Mouse (Mus musculus) liver, embryonic 15.5 days (tissue): ENCODE measurements around the gene Atp5g1. TPM values are rescaled to one million over a fixed set of nuclear protein-coding genes. Genes with fewer than 3 reads are reported as not detected.

Experiments
- ATAC-seq: fragments of 200-750 bp; cut with Nextera tagmentation; 2 replicates; pipeline ENCODE4 v1.8.0; 2017; ENCODE audit warnings: moderate number of reproducible peaks, mild to moderate bottlenecking, moderate library complexity; ENCODE audit not compliant: insufficient read depth
- H3K27ac ChIP-seq: fragments of 300-500 bp; sonication (generic); replicated peaks from 2 replicates; pipeline ENCODE4 v1.5.1; 2015; ENCODE audit warnings: mild to moderate bottlenecking, inconsistent platforms
- H3K27me3 ChIP-seq: fragments of 300-500 bp; sonication (generic); 2 replicates; pipeline ENCODE4 v1.6.1; 2015; ENCODE audit warnings: mild to moderate bottlenecking, inconsistent platforms
- H3K36me3 ChIP-seq: fragments of 300-500 bp; sonication (generic); replicated peaks from 2 replicates; pipeline ENCODE4 v1.6.1; 2015; ENCODE audit warnings: moderate library complexity, mild to moderate bottlenecking, inconsistent platforms
- H3K4me1 ChIP-seq: fragments of 300-500 bp; sonication (generic); replicated peaks from 2 replicates; pipeline ENCODE4 v1.6.1; 2015; ENCODE audit warnings: inconsistent platforms
- H3K4me2 ChIP-seq: fragments of 300-500 bp; sonication (generic); 2 replicates; pipeline ENCODE4 v1.6.1; 2015; ENCODE audit warnings: moderate library complexity, mild to moderate bottlenecking, inconsistent platforms
- H3K4me3 ChIP-seq: fragments of 300-500 bp; sonication (generic); replicated peaks from 2 replicates; pipeline ENCODE4 v1.5.1; 2015; ENCODE audit warnings: mild to moderate bottlenecking, inconsistent platforms
- H3K9ac ChIP-seq: fragments of 300-500 bp; sonication (generic); 2 replicates; pipeline ENCODE4 v1.6.1; 2015; ENCODE audit warnings: moderate library complexity, mild to moderate bottlenecking, inconsistent platforms
- H3K9me3 ChIP-seq: fragments of 300-500 bp; sonication (generic); replicated peaks from 2 replicates; pipeline ENCODE4 v1.6.1; 2016; ENCODE audit warnings: inconsistent platforms
- WGBS: fragments of 180-500 bp; shearing (Covaris S2); methylation state at CpG from one replicate; pipeline ENCODE4 v1.1.7; 2015; ENCODE audit warnings: mixed read lengths; ENCODE audit not compliant: insufficient replicate concordance; 5-methylcytosine and 5-hydroxymethylcytosine counted together
- polyA plus RNA-seq: library from polyadenylated mRNA; unstranded; fragments of >200 nt; fragmentation: Nextera tagmentation; extraction: Ambion mirVana; gene quantifications from 2 replicates; pipeline ENCODE4 v1.2.1, GENCODE M21; 2015

Atp5g1 gene
- polyA plus RNA-seq, 1 experiment from 2014 or later, result 466 TPM

GRCm38 (mm10) chr11:96046028-96046427, 29.4 kb downstream of the Atp5g1 start:
- no peak overlapping the region for H3K27ac ChIP-seq
- H3K27me3 ChIP-seq, result no peaks in the 10 kb centered on the region
- H3K4me1 ChIP-seq, result peaks cover 9% of the 10 kb centered on the region; the same call in 1 of the 2 replicates
- H3K9ac ChIP-seq, result no peak overlapping the region
- no peak for ATAC-seq
- H3K36me3 ChIP-seq, result peaks cover 89% of the 10 kb centered on the region
- no peaks in the 10 kb centered on the region for H3K9me3 ChIP-seq
- WGBS, result 74% methylated on average over 8 of the region's 8 CpGs
- H3K4me3 ChIP-seq, result no peak overlapping the region
- no peak overlapping the region for H3K4me2 ChIP-seq

DNA sequence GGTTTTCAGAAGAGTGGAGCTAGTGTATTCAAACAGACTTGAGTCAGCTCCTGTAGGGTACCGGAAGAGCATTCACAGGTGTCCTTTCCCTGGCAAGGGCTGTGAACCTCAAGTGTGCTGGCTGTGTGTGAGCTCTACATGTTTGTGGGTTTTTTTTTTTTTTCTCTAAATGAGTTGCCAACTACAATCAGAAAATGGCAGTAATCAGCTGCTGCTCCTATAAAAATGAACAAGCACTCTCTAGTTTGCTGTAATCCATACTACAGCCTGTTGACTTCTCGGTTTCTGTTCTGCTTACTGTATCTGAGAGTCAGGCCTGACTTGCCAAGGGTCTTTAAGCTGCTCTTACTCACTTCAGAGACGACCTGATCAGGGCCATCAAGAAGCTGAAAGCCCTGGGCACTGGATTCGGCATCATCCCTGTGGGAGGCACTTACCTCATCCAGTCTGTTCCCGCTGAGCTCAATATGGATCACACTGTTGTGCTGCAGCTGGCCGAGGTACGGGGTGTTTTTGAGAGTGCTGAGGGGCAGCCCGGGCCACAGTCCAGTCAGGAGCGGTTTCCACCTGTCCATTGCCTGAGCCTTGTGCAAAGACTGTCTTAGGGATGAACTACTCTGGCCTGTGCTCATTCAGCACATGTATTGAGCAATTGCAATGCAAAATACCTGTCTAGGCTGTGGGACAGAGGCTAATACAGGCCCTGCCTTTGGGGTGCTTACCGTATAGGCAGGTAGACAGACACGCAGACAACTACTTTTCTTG, 30.5 kb downstream of the Atp5g1 start:
- WGBS, result 80% methylated on average over 11 of the region's 11 CpGs

GRCm38 (mm10) chr11:96038560-96038959, 36.9 kb downstream of the Atp5g1 start:
- Histone ChIP-seq H3K4me1 (peaks cover 42% of the 10 kb centered on the region), H3K36me3 (peaks cover 49% of the 10 kb centered on the region), H3K4me2 (no peak overlapping the region), H3K9ac (no peak overlapping the region), H3K27me3 (no peaks in the 10 kb centered on the region), H3K4me3 (no peak overlapping the region), H3K9me3 (no peaks in the 10 kb centered on the region), H3K27ac (no peak overlapping the region)
- 24% methylated on average over 1 of the region's 1 CpGs for WGBS
- ATAC-seq, result no peak; the same call in 1 of the 2 replicates

More for the DNA sequence above, 30.5 kb downstream of the Atp5g1 start:
- Histone ChIP-seq H3K9ac (no peak overlapping the region), H3K4me3 (no peak overlapping the region), H3K4me1 (peaks cover 9% of the 10 kb centered on the region; the same call in 1 of the 2 replicates), H3K27ac (no peak overlapping the region), H3K36me3 (peaks cover 88% of the 10 kb centered on the region), H3K9me3 (no peaks in the 10 kb centered on the region), H3K4me2 (no peak overlapping the region), H3K27me3 (no peaks in the 10 kb centered on the region)
- no peak for ATAC-seq

DNA sequence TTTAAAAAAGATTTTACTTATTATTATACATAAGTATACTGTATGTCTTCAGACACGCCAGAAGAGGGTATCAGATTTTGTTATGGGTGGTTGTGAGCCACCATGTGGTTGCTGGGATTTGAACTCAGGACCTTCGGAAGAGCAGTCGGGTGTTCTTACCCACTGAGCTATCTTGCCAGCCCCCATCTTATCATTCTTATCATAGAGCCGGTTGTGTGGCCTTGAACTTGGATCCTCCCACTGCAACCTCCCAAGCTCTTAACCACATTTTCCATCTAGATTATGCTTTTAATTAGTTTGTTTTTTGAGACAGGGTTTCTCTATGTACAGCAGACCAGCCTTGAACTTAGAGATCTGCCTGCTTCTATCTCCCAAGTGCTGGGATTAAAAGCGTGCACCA, 38.0 kb downstream of the Atp5g1 start:
- no peak overlapping the region for H3K4me2 ChIP-seq

DNA sequence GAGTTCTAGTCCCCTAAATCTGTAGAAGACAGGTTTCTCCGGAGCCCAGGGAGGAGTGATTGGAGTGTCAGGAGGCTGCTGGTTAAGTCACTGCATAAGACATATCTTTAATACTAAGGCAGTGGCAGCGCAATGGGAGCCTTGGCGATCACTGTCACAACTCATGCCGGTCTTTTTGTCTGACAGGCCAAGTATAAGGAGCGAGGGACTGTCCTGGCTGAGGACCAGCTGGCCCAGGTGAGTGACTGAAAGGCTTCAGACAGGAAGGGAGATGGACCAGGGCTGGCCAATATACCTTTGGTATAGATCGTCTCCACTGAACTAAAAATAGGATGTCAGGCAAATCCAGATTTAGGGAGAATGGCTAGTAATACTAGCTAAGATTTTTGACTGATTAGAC, 40.3 kb downstream of the Atp5g1 start:
- Histone ChIP-seq H3K27ac (peak overlapping the region; percentile 64), H3K9me3 (no peaks in the 10 kb centered on the region), H3K4me1 (peaks cover 47% of the 10 kb centered on the region), H3K4me2 (peak overlapping the region; percentile 86), H3K4me3 (peak overlapping the region; percentile 86), H3K9ac (peak overlapping the region; percentile 78), H3K36me3 (peaks cover 20% of the 10 kb centered on the region), H3K27me3 (no peaks in the 10 kb centered on the region)
- ATAC-seq, result peak; percentile 36; the same call in 1 of the 2 replicates
- 4% methylated on average over 6 of the region's 6 CpGs for WGBS

More for the DNA sequence above, 38.0 kb downstream of the Atp5g1 start:
- Histone ChIP-seq H3K4me3 (no peak overlapping the region), H3K4me1 (peaks cover 42% of the 10 kb centered on the region), H3K27ac (no peak overlapping the region), H3K27me3 (no peaks in the 10 kb centered on the region), H3K36me3 (peaks cover 39% of the 10 kb centered on the region), H3K9me3 (no peaks in the 10 kb centered on the region), H3K9ac (no peak overlapping the region)
- WGBS, result 48% methylated on average over 5 of the region's 5 CpGs
- ATAC-seq, result no peak

- ATAC-seq, result peak; percentile 79
- H3K4me1 ChIP-seq, result peaks cover 47% of the 10 kb centered on the region
- H3K9ac ChIP-seq, result peak within 1 kb of the TSS; percentile 78
- peak within 1 kb of the TSS; percentile 86 for H3K4me2 ChIP-seq
- H3K36me3 ChIP-seq, result peaks cover 18% of the 10 kb centered on the region
- no peaks in the 10 kb centered on the region for H3K27me3 ChIP-seq
- WGBS, result under 1% methylated on average over 29 of the region's 29 CpGs
- H3K9me3 ChIP-seq, result no peaks in the 10 kb centered on the region
- peak within 1 kb of the TSS; percentile 64 for H3K27ac ChIP-seq
- peak within 1 kb of the TSS; percentile 86 for H3K4me3 ChIP-seq
These were observed 40.8 kb downstream of the Atp5g1 start, which contains the start of gene Snf8 for GRCm38 (mm10) chr11:96034596-96035052. TSS of gene Snf8 (plus strand) at chr11:96034885.

GRCm38 (mm10) chr11:96034116-96034515, 41.4 kb downstream of the Atp5g1 start:
- Histone ChIP-seq H3K27ac (peak overlapping the region; percentile 64), H3K9me3 (no peaks in the 10 kb centered on the region), H3K36me3 (peaks cover 14% of the 10 kb centered on the region), H3K4me3 (peak overlapping the region; percentile 86), H3K4me1 (peaks cover 47% of the 10 kb centered on the region), H3K4me2 (peak overlapping the region; percentile 86), H3K9ac (peak overlapping the region; percentile 78; the same call in 1 of the 2 replicates), H3K27me3 (no peaks in the 10 kb centered on the region)
- WGBS, result 37% methylated on average over 8 of the region's 8 CpGs
- no peak for ATAC-seq

- H3K27me3 ChIP-seq, result no peaks in the 10 kb centered on the region
- H3K36me3 ChIP-seq, result 0 out of 2 replicates have a peak, but pooled peaks cover 6% of the 10 kb centered on the region
- peaks cover 39% of the 10 kb centered on the region for H3K4me1 ChIP-seq
- H3K27ac ChIP-seq, result no peak overlapping the region
- no peak overlapping the region for H3K9ac ChIP-seq
- no peaks in the 10 kb centered on the region for H3K9me3 ChIP-seq
- WGBS, result 87% methylated on average over 3 of the region's 3 CpGs
- H3K4me3 ChIP-seq, result no peak overlapping the region
- no peak for ATAC-seq
- no peak overlapping the region for H3K4me2 ChIP-seq
These were observed 42.2 kb downstream of the Atp5g1 start for GRCm38 (mm10) chr11:96033264-96033663.

GRCm38 (mm10) chr11:96031701-96032100, 43.8 kb downstream of the Atp5g1 start:
- peaks cover 28% of the 10 kb centered on the region for H3K4me1 ChIP-seq
- H3K9ac ChIP-seq, result no peak overlapping the region
- H3K36me3 ChIP-seq, result no peaks in the 10 kb centered on the region
- H3K27ac ChIP-seq, result no peak overlapping the region
- ATAC-seq, result no peak
- H3K4me2 ChIP-seq, result no peak overlapping the region
- no peak overlapping the region for H3K4me3 ChIP-seq
- H3K9me3 ChIP-seq, result no peaks in the 10 kb centered on the region
- H3K27me3 ChIP-seq, result no peaks in the 10 kb centered on the region
- WGBS, result 64% methylated on average over 2 of the region's 2 CpGs

DNA sequence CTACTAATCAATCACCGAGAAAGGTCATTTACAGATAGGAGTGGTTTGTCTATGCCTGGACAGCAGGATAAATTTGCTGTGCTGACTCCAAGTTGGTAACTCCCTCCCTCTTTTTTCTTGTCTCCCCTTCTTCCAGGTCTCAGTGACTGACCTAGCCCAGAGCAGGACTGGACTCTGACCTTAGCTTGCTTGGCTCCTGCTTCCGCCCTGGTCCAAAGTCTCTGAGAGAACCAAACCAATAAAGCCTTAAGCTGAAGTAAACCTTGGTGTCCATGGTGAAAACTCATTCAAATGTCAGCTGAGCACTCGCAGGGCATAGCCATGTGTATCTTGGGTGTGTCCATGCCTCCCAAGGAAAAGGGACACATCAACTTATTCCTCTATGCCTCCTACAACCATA, 44.9 kb downstream of the Atp5g1 start:
- Histone ChIP-seq H3K4me3 (no peak overlapping the region), H3K36me3 (no peaks in the 10 kb centered on the region)
- no peak for ATAC-seq

DNA sequence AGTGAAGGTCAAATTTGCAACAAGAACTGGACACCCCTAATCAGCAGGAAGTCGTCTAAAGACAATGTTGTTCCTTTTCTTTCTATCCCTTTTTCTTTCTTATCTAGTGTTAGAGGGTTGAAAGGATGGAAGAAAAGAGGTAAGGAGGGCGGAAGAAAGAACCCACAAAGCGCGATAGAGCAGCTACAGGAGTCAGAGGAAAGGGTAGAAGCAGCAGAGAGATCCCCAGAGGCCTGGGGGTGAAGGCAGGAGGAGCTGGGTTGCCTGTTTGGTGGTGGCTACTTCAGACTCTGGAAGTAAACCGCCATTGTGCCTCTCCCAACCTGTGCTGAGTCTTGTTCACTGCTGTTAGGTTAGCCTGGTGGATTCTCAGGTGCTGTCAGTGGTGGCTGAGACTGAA, 47.3 kb downstream of the Atp5g1 start:
- Histone ChIP-seq H3K4me2 (no peak overlapping the region), H3K36me3 (no peaks in the 10 kb centered on the region), H3K4me1 (peaks cover 7% of the 10 kb centered on the region; the same call in 1 of the 2 replicates), H3K4me3 (no peak overlapping the region), H3K27me3 (0 out of 2 replicates have a peak, but pooled peaks cover 3% of the 10 kb centered on the region), H3K9ac (no peak overlapping the region), H3K9me3 (no peaks in the 10 kb centered on the region), H3K27ac (no peak overlapping the region)
- WGBS, result 28% methylated on average over 5 of the region's 5 CpGs
- no peak for ATAC-seq

More for the DNA sequence above, 44.9 kb downstream of the Atp5g1 start:
- Histone ChIP-seq H3K9me3 (no peaks in the 10 kb centered on the region), H3K4me1 (peaks cover 17% of the 10 kb centered on the region), H3K9ac (no peak overlapping the region), H3K4me2 (no peak overlapping the region), H3K27ac (no peak overlapping the region), H3K27me3 (no peaks in the 10 kb centered on the region)
- WGBS, result 55% methylated on average over 3 of the region's 3 CpGs
